Mouse (Mus musculus): ENCODE results near the gene Dynlrb2.

DNA sequence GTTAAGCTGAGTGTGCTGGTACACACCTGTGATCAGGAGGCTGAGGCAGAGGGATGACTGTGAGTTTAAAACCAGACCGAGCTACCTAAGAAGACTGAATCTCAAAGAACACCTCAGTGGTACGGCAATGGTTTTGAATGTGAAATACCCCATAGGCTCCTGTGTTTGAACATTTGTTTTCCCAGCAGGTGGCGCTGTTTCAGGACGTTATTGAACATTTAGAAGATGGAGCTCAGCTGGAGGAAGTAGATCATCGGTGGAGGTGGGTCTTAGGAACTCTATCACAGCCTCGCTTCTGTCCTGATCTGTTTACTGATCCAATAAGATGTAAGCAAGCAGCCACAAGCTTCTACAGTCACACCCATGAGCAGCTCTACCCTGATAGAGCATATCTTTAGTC lies 28.3 kb downstream of the Dynlrb2 start:
- TF ChIP-seq CTCF (IDR thresholded peaks at IDR 0.05; ENCODE audit: extremely low read depth, insufficient read depth, low read length) (no peak), POLR2A (IDR thresholded peaks at IDR 0.05; ENCODE audit: extremely low read depth, insufficient read depth, low read length) (no peak)
